Mouse (Mus musculus) right cerebral cortex, postnatal 14 days (tissue): ENCODE measurements around the gene Ttc7b.

Source experiments
- DNase-seq: peaks from one replicate; pipeline ENCODE4 v3.0.0; 2022

Gene Ttc7b

DNA sequence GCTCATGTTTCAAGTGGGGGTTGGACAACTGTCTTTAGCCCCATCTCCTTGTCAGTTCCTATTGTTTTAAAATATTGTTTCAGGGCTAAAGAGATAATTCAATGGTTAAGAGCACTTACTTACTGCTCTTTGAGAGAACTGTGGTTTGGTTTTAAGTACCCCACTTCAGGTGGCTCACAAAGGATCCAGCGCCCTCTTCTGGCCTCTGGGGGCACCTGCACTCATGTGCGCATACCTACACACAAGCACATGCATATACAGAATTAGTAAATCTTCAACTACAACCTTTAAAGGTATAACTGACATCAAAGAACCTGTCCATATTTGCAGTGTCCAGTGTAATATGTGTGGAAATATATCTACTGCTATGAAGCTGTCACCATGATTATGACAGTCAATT lies 226.2 kb downstream of the Ttc7b start:
- DNase-seq: no peak

DNA sequence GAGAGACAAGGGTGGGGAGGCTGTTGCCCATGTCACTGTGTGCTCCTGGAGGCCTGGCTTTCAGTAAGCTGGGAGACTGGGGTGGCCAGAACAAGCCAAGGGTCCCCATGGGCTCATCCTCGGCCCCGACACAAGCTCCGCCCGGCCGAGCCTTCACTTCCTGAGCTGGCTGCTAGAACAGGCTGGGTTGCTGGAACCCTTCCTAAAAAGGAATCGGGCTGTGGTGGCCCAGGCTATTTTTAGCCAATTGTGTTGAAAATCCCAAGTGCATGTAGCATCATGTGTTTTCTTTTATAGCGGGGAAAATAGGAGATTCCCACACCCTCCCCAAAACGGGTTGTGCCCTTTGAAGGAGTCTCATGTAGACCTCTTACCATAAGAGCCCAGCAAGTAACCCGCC lies 226.7 kb downstream of the Ttc7b start:
- no peak for DNase-seq

DNA sequence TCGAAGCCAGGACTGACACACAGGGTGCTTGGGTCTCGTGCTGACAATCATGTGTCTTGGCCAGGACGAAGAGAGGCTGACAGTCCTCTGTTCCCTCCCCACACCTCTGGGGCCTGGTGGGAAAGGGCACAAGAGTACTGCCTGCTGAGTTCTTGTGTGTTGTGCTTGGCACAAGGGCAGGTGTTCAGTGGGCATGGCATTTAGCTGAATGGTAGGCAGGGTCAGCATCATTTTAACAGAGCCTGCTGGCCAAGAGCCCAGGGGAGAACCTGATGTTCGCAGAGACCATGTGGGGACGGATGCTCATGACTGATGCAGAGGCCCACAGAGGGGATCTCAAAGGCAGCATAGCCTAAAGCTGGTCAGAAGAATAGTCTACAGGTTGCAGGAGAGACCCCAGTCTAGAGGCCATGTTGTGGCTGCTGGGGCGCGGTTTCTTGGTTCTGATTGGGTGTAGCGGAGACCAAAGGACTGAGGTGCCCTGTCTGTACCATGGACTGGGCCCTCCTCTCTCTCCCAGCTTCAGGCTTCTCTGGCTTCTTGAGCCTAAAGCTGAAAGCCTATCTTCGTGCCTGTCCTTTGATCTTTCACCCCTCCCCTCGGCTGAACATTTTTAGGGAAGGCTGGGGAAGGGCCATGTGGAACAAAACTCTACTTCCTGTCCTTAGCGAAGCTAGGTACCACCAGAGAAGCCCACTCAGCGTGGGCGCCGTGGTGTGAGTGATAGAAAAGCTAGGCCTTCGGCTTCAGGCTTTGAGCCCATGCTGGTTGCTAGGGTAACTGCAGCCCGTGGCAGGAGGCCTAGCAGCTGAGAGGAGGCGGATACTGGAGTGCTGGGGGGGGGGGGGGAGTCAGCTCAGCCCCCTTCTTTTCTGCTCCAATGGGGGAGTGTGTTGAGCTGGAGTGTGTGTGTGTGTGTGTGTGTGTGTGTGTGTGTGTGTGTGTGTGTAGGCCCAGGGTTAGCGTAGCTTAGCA lies 229.6 kb downstream of the Ttc7b start:
- DNase-seq: peak; percentile 76

DNA sequence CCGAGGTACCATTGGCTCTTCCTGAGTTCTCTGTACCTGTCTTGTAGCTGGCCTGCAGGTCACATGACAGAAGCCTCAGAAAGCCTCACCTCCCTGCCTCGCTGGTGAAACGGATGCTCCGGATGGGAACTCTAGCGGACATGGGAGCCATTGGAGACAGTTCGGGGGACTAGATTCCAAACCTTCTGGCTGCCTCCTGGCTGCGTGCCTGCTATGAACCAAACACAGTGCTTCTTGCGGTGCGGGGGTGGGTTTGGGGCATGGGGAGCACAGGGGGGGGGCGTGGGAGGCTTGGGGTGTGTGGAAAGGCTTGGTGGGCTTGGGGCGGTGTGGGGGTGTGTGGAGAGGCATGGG lies 230.5 kb downstream of the Ttc7b start:
- DNase-seq: no peak

DNA sequence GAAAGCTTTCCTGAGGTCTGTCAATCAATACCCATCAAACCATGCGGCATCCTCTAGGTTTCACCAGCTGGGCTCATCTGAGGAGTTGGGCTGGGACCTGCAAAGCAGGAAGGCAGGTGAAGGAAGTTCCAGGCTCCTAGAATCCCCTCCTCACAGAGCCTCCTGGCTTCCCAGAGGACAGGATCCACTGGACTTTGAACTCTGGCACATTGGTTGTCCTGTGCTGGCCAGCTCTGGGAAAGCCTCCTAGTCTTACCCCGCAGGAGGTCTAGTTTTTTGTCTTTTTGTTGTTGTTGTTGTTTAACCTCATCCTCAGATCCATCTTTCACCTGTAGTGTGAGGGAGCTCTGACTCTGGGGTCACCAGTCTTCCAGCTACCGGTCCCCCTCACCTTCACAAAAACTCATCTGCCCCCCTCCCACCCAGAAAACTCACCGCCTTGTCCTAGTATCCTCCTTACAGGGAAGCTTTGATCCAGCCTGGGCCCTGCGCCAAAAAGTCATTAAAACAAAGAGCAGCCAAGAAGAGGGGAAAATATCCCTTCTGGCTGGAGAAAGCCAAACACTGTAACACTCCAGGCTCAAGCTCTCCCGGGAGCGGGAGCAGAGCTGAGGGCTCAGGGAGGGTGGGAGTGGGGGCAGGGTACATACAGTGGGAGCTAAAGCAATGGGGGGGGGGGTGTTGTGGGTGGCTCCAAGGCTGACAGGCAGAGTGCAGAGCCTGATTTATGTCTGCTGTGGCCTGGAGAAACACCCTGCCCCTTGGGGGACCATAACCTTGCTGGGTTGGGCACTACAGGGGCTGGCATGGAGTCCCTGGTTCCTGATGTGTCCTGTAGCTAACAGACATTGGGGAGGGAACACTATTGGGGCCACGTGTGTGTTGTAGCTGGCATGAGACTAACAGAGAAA lies 231.1 kb downstream of the Ttc7b start:
- peak; percentile 78 for DNase-seq

DNA sequence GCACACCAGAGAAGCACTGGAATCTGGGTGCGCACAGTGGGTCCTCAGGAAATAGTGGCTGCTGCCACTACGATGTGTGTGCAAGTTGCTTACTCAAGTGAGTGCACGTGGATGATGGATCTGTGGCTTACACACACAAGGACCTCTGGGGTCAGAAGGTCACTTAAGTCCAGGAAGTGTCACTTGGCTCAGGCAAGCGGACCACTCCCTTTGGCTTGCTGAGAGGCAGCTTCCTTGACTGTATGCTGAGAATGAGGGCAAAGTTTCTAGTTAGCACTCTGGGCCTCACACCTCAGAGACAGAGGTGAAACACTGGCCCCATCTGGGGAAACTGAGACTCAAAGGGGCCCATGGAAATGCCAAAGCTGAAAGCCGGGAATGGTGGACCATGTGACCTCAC lies 232.6 kb downstream of the Ttc7b start:
- no peak for DNase-seq

DNA sequence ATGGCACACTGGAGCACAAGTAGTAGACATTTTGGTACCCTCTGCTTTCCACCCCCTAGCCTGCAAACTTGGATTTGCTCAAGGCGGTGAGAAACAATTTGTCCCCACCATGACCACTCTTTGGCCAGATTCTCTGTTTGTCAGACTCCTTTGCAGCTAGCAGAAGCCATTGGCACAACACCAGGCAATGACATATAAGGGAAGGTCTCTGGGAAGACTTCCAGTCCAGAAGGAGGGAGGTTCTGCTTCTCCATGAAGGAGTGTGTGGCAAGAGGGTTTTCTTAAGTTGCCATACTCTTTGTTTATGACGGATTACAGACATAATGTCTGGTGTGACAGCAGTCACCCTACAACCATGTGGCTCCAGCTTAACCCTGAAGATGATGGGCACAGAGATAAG lies 233.1 kb downstream of the Ttc7b start:
- no peak for DNase-seq

DNA sequence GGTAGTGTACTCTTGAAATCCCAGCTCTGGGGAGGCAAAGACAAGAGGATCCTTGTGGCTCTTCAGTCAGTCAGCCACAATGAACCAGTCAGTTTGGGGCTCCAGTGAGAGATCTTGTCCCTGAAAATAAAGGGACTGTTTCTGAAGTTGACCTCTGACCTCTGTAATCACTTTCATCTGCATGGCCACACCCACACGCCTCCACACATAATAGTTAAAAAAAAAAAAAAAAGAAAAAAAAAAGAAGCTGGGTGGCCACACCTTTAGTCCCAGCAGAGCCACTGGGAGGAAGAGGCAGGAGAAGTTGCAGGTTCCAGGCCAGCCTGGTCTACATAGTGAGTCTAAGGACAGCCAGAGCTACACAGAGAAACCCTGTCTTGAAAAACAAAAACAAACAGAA lies 237.3 kb downstream of the Ttc7b start:
- no peak for DNase-seq

DNA sequence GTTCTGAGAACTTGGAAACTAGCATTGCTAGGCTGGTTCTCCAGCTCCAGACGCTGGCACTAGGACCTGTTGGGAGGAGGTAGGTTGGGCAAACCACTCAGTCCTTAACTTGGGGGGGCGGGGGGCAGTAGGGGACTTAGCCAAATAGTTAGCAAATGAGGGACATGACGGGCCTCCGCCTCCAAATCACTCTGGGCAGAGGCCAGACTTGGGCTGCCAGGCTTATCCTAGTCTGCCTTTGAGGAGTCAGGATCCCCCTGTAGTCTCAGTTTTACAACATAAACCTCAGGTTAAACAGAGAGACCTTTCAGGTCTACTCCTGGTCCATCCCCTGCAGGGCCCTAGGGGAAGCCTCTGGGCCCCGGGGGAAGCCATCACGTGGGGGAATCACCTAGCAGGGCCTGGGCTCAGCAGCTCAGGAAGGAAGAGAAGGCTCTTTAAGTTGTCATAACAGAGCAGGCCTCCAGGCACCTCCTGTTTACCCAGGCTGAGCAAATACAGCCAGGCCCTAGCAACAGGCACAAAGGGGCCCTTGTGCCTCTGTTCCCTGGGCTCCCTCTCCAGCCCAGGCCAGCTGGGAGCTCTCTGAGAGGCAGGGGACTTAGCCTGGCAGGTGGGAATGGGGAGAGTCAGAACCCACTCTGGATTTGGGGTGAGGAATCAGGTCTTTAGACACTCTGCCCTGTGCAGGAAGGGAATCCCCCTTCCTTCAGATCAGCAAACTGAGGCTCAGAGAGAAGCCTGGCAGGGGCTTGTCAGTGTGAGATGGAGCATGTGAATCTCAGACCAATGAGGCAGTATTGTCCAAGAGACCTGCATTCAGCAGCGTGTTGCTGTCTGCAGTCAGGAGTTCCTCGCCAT lies 238.4 kb downstream of the Ttc7b start:
- no peak for DNase-seq

DNA sequence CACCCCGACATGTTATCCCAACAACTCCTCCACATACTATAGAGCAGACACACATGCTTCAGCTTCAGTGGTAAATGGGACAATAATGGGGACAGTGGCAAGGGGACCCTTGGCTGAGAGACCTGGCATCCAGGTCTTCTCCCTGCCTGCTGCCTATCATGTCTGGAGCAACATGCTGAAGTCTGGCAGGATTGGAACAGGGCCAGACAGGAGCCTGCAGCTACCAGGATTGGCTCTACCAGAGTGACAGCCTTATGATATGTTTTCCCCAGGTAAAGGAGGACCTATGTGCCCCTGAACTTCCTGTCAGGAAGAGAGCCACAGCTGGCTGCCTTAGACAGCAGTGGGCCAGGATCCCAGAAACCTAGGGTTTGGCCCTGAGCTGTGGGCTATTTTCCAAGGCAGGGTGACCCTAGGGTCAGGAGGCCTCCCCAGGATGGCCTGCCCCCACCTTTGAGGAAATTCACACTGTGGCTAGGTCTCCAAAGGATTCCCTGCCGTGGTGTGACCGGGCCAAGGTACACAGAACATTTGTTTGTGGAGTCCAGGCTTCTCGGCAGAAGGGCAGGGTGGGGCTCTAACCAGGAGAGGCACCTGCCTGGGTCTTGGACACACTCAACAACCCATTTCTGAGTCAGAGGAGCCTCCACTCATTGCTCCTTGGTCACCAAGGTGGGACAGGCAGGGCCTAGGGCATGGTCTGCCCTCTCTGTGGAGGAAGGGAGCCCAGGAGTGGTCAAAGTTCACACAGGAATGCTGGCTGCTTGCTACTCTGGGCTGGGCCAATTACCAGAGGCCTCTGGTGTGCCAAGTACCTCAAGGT lies 239.4 kb downstream of the Ttc7b start:
- no peak for DNase-seq

DNA sequence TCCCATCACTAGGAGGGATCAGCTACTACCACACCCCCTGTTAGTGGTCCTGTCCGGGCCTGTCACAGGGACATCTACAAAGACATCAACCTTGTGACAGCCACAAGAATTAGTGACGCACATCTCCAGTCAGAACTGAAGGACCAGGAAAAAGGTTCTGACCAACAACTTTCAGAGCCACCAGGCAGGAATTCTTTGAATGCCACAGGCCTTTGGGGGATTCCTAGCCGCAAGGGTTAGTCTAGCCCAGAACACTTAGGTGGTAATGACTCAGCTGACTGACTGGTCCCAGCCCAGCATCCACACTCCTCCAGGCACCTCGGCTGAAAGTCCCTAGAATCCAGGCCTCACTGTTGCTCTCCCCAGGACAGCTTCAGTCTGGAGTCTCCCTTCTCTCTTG lies 240.7 kb downstream of the Ttc7b start:
- DNase-seq: no peak

DNA sequence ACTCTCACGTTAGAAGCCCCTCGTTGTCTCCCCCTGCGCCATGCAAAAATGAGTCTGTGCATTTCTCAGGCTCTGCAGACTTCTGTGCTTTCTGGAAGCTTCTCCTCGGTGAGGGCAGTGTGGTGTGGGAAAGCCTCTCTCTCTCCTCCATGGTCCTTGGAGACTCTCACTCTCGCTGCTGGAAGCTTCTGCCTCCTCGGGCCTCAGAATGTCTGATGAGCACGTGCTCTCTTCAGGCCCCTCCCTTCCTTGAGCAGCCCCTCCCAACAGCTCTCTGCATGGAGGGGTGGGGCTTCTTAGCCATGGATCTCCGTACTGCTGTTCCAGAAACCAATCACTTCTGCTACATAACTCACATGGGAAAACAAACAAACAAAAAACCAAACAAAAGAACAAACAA lies 242.3 kb downstream of the Ttc7b start:
- DNase-seq: no peak

DNA sequence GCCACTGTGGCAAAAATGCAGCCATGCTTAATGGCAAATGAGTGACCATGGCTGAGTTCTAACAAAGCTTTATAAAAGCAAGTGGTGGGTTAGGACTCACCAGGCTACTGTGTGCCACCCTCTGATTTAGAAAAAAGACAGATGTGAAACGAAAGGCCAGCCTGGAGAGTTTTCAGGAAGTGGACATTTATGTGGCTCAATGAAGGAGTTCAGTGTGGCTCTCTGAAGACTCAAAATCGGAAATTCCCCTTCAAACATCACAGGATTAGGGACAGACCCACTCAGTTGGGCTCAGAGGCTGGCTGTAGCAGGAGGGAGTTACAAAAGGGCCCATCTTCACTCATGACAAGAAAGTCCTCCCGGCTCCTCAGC lies 243.1 kb downstream of the Ttc7b start:
- no peak for DNase-seq

DNA sequence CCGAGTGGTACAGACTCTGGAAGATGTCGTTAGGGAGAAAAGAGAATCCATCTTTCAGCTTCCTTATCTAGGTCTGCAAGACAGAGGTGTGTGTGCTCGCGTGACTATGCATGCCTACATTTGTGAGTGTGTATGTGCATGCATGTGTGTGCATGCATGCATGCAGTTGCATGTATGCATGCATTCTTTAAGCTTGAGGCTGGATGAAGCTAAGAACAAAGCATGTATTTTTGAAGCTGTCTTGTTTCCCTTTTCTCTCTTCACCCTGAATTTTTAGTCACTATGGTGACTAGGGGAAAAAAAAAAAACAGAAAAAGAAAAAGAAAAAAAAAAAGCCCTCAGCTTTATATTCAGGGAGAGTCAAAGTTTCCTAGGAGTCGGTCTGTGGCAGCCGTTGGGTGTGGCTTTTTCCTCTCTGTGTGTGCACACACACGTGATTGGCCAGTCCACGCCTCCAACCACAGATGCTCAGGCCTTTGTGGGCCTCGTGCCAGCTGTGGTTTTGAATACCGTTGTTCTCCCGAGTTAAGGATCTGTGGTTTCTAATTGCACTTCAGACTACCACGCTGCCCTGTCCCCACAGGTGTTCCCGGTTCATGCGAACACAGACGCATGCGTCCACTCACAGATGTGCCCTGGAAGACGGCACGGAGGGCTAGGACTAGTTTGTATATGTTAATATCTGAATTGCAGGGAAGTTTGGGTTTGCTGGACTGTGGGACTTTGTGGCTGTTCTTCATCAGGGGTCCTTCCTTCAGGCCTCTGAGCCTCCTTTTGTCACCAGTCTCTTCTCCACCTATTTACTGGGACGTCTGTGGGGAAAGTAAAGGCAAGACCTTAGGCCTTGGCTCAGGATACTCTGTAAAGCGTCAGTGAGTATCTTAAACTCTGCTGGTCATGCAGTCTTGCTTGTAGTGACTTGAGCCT lies 243.8 kb downstream of the Ttc7b start:
- DNase-seq: peak; percentile 78

DNA sequence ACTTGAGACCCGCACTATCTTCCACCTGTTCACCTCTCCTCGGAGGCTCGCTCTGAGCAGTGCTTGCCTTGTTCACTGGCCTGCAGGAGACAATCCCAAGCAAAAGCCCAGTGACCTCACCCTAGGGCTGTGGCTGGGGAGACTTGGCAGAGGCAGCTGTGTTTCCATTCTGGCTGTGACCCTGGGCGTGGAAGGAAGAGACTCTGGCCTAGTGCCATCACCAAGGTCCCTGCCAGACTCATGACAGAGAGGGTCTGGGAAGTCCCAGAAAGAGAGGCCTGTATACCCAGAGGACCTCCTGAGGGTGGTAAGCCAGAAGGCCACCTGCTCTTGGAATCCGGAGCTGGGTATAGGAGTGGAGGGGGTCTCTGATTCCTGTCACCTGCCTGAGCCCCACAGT lies 244.8 kb downstream of the Ttc7b start:
- no peak for DNase-seq

DNA sequence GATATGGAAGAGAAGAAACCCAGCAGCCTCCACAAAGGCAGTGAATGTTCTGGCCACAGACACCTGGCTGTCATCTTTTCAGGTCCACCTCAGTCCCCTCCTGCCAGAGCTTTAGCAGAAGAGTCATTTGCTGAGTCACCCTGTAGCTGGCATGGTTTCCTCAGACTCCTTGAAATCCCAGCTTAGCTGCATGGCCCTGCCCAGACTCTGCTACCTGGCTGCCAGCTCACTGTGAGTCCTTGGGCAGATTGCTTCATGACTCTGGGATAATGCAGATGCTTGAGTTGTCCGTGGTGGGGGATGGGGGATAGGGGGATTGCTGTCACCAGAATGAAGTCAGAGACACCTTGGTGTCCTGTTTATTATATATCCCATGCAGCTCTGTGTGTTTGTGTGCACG lies 247.6 kb downstream of the Ttc7b start:
- DNase-seq: no peak

DNA sequence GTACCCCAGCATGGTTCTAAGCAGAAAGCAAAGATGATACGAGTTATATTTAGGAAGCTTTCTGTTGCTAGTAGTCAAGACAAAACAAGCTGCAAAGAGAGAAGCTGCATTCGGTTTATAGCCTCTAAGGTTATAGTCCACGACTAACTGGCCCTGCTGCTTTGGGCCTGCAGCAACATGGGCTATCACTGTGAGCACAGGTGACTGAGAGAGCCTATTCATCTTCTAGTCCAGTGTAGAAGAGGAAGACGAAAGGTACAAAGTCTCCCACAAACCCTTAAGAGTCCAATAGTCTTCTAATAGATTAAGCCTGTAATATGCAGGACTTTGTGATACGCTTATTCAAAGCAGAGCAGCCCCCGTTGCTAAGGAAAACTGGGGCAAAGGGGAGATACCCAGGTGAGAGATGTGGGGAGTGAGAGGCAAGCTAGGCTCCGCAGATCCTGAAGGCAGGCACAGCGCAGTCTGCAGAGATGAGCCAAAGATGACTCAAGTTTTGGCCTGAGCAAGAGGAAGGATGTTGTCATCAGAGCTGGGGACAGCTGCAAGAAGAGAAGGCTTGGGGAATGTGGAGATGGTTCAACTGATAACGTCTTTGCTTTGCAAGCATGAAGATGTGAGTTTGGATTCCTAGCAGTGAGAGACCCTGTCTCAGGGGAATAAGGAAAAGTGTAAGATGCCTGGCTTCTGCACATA lies 250.5 kb downstream of the Ttc7b start:
- DNase-seq: no peak

DNA sequence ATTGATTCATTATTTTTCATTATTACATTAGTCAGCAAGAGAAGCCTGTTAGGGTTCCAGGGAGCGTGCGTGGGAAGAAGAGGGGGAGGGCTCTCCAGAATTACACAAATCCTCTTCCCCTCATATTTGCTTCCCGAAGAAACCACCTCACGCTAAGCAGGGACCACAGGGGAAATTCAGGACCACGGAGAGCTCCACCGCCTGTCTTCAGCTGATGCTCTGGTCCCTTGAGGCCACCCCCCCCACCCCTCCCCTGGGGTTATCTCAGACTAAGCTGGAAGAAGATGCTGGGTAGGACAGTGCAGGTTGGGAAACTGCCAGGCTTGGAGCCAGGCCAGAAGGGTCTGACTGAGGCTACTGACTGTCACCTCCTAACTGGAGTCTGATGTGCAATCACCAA lies 252.6 kb downstream of the Ttc7b start:
- DNase-seq: no peak

DNA sequence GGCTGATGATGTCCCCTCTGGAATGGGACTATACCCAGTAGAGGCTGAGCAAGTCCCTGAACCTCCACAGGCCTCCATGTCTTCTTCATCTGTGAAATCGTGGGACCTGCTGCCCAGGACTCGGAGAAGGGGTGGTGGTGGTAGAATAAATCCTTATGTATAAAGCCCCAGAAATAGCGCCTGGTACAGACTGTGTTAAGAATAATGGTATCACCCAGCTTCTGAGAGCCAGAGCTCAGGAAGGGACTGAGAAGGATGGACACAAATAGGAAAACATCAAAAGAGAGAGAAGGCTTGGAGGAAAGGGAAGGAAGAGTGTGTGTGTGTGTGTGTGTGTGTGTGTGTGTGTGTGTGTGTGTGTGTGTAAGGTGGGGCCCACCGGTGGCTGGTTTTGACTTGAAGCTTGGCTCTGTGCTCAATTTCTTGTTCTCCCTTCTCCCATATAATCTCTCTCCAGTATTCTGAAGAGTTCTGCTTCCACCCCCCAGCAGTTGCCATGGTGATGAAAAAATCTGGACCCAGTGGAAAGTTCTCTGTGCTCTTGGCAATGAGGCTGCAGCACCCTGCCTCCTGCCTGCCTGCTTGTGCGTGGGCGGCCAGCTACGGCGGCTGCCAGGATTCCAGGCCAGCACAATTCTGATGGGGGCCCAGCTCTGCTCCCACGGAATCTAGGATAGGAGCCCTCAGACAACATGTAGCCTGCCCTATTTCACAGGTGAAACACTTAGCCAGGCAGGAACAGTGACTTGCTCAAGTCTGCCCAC lies 254.9 kb downstream of the Ttc7b start:
- DNase-seq: peak; percentile 89

DNA sequence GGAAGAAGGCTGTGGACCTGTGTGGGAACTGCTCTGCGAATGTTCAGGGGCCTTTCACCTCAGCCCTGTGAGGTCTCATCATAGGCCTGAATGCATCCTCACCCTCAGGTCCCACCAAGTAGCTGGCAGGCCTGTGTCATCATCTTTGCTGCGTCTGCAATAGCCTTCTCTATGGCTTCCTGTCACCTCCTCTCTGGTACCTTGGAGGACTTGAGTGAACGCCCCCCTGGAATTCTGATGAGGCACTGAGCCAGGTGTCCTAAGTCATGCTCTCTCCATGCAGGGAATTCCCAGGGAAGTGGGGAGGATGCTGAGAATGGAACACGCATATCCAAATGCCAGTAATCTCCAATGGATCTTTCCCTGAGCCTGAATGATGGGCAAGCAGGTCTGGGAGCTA lies 255.7 kb downstream of the Ttc7b start:
- no peak for DNase-seq
